ENCODE assay signal across 31 mouse cellular contexts in the genomic region with DNA sequence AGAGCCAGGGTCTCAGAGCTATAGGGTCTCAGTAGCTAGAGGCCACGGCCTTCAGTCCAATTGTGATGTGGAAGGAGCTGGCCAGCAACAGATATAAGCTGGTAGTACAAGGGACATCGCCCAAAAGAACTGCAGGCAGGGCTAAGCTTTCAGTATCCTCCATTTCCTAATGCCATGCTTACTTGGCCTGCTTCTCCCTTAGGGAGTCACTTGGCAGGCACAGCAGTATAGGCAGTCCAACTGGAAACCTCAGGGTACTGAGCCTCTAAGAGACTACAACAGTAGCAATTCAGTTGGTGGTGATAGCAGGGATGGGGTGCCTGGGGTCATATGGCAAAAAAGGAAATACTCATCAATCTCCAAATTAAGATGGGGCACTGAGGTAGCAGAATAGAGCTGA. TPM values are rescaled to one million over a fixed set of nuclear protein-coding genes. Genes with fewer than 3 reads are reported as not detected.
DNase-seq lines count a peak whose midpoint lies in the region; ATAC-seq and TF ChIP-seq lines count a peak whose summit lies in the region.
"Had no signal": no experiment of that assay in that cellular context is flagged by ENCODE, and none has a peak within 500 bp of the region (broad histone marks: within the 10 kb centered on the region; RNA-seq: fewer than 3 reads in every experiment).

No protein-coding gene starts in this region.

- intact Hi-C loops in gastrocnemius, adult 2 months (cut with DNase I): no loop called here
- intact Hi-C loops in heart, postnatal 25 days (cut with DNase I): no loop called here

- WGBS in heart, postnatal 0 days: 63% methylated on average over 2 of the region's 2 CpGs
- WGBS in lung, embryonic 16.5 days: 76% methylated on average over 2 of the region's 2 CpGs
- WGBS in lung, adult 2 months: 63% methylated on average over 2 of the region's 2 CpGs

- no peak overlapping the region for H3K4me3 ChIP-seq in gastrocnemius, adult 2 months
- no peak overlapping the region for H3K4me3 ChIP-seq in heart, postnatal 0 days (ENCODE audit: low read depth, low read length)
- no peak overlapping the region for H3K4me3 ChIP-seq in lung, embryonic 16.5 days (ENCODE audit: low read length)
- no peak overlapping the region for H3K4me3 ChIP-seq in lung, adult 2 months (replicated peaks; ENCODE audit: extremely low read depth, low read depth, low read length)
- H3K4me3 ChIP-seq: embryonic facial prominence, embryonic 13.5 days; erythroblast, embryonic 14.5 days; heart, embryonic 10.5 days; neural tube, embryonic 15.5 days; stomach, embryonic 15.5 days had no signal

- no peak overlapping the region for H3K4me2 ChIP-seq in heart, postnatal 0 days (ENCODE audit: low read depth, low read length)
- H3K4me2 ChIP-seq in lung, embryonic 16.5 days (ENCODE audit: low read depth, low read length): no peak overlapping the region
- H3K4me2 ChIP-seq: embryonic facial prominence, embryonic 13.5 days; hindbrain, embryonic 14.5 days; lung, embryonic 14.5 days; neural tube, embryonic 15.5 days; stomach, embryonic 15.5 days had no signal

- no peak for ATAC-seq in heart, postnatal 0 days (ENCODE audit: insufficient read depth, low read depth)
- no peak for ATAC-seq in lung, embryonic 16.5 days (ENCODE audit: low read depth)
- ATAC-seq: forebrain, embryonic 16.5 days; intestine, postnatal 0 days had no signal

- no peak for TF ChIP-seq EP300 in heart, postnatal 0 days (IDR thresholded peaks at IDR 0.05; ENCODE audit: low read depth)

- no peak overlapping the region for H3K9ac ChIP-seq in heart, postnatal 0 days (replicated peaks; ENCODE audit: low read depth, low read length)
- H3K9ac ChIP-seq in lung, embryonic 16.5 days (ENCODE audit: low read length): no peak overlapping the region
- H3K9ac ChIP-seq: embryonic facial prominence, embryonic 13.5 days; hindbrain, embryonic 14.5 days; liver, embryonic 14.5 days; lung, embryonic 14.5 days; neural tube, embryonic 15.5 days; stomach, embryonic 15.5 days had no signal

- no peaks in the 10 kb centered on the region for H3K36me3 ChIP-seq in heart, postnatal 0 days (replicated peaks; ENCODE audit: control insufficient read depth, insufficient read depth, low read length)
- no peaks in the 10 kb centered on the region for H3K36me3 ChIP-seq in lung, embryonic 16.5 days (ENCODE audit: control insufficient read depth, insufficient read depth, low read length)
- H3K36me3 ChIP-seq: embryonic facial prominence, embryonic 13.5 days; heart, embryonic 10.5 days; neural tube, embryonic 15.5 days; stomach, embryonic 15.5 days had no signal

- no peak for TF ChIP-seq POLR2A in lung, adult 2 months (IDR thresholded peaks at IDR 0.05; ENCODE audit: borderline replicate concordance, extremely low read depth, low read depth, low read length)

- DNase-seq in gastrocnemius, adult 2 months: no peak
- no peak for DNase-seq in gastrocnemius, adult 8-10 months (ENCODE audit: low spot score in 2 of 2)
- DNase-seq in heart, postnatal 0 days (ENCODE audit: low spot score): no peak
- no peak for DNase-seq in heart, postnatal 25 days (ENCODE audit: low spot score)
- no peak for DNase-seq in lung, adult 2 months
- no peak for DNase-seq in spleen, adult 18-20 months
- DNase-seq: adrenal gland, adult 2 months; cerebellum, adult 11-12 months; cerebellum, postnatal 10 days; gastrocnemius, postnatal 10 days; layer of hippocampus, postnatal 36 days; left cerebral cortex, postnatal 4 days; lung, embryonic 14.5 days; midbrain, embryonic 14.5 days; retina, postnatal 1 day; right cerebral cortex, postnatal 14 days had no signal

- H3K27ac ChIP-seq in gastrocnemius, adult 2 months: peak overlapping the region; percentile 58; the same call in 1 of the 2 replicates
- peak overlapping the region; percentile 53; the same call in 1 of the 2 replicates for H3K27ac ChIP-seq in heart, postnatal 0 days (ENCODE audit: low read depth)
- H3K27ac ChIP-seq in lung, embryonic 16.5 days (ENCODE audit: low read length): peak overlapping the region; percentile 77
- H3K27ac ChIP-seq: hindbrain, embryonic 14.5 days; liver, embryonic 14.5 days; neural tube, embryonic 15.5 days had no signal

- TF ChIP-seq CTCF in gastrocnemius, adult 2 months (IDR thresholded peaks at IDR 0.05): no peak
- TF ChIP-seq CTCF in heart, postnatal 0 days (IDR thresholded peaks at IDR 0.05; ENCODE audit: low read depth): no peak
- TF ChIP-seq CTCF in lung, adult 2 months (IDR thresholded peaks at IDR 0.05; ENCODE audit: insufficient read depth, low read length): no peak

- H3K9me3 ChIP-seq in heart, postnatal 0 days (replicated peaks; ENCODE audit: control insufficient read depth, low read length): no peaks in the 10 kb centered on the region
- no peaks in the 10 kb centered on the region for H3K9me3 ChIP-seq in lung, embryonic 16.5 days (ENCODE audit: control insufficient read depth, low read length)
- H3K9me3 ChIP-seq: embryonic facial prominence, embryonic 13.5 days; heart, embryonic 10.5 days; neural tube, embryonic 15.5 days; stomach, embryonic 15.5 days had no signal

- no peaks in the 10 kb centered on the region for H3K27me3 ChIP-seq in heart, postnatal 0 days (ENCODE audit: control insufficient read depth, insufficient read depth, low read length)
- no peaks in the 10 kb centered on the region for H3K27me3 ChIP-seq in lung, embryonic 16.5 days (ENCODE audit: control insufficient read depth, insufficient read depth, low read depth, low read length)
- H3K27me3 ChIP-seq: neural tube, embryonic 15.5 days; stomach, embryonic 15.5 days had no signal

- no peaks in the 10 kb centered on the region for H3K4me1 ChIP-seq in heart, postnatal 0 days (ENCODE audit: control insufficient read depth, insufficient read depth)
- H3K4me1 ChIP-seq in lung, embryonic 16.5 days (replicated peaks; ENCODE audit: control insufficient read depth, insufficient read depth, low read length): peaks cover 32% of the 10 kb centered on the region
- H3K4me1 ChIP-seq in lung, adult 2 months (ENCODE audit: control insufficient read depth, insufficient read depth, low read length): peaks cover 16% of the 10 kb centered on the region
- H3K4me1 ChIP-seq: neural tube, embryonic 15.5 days; stomach, embryonic 15.5 days had no signal

RNA-seq across cellular contexts. Expression of gene Bgn, which starts 5.9 kb away (rescaled TPM):
- total RNA-seq in gastrocnemius, adult 2 months (2021): 10 to 100 TPM; 37.5 to 70.6 TPM
- total RNA-seq in gastrocnemius, adult 8-10 months (2022): 10 to 100 TPM; 19.5 to 43.0 (median 27.5) TPM
- total RNA-seq in heart, postnatal 0 days (2014; rRNA removed; ENCODE audit: low replicate concordance): 198 and 304 TPM in 2 replicates
- polyA plus RNA-seq in heart, postnatal 0 days (2015; fragmentation: Nextera tagmentation; extraction: Ambion mirVana): 61.6 and 64.1 TPM in 2 replicates
- 100 to 1,000 TPM; 213 to 224 TPM for total RNA-seq in heart, postnatal 25 days (2021)
- 206 and 225 TPM in 2 replicates for polyA plus RNA-seq in lung, embryonic 16.5 days (2015; fragmentation: Nextera tagmentation; extraction: Ambion mirVana)
- polyA plus RNA-seq in lung, adult 2 months (2012; rRNA removed): 656 and 780 TPM in 2 replicates
- total RNA-seq: MEL; monocyte, adult 5-6 weeks had no signal

RNA-seq across cellular contexts. Expression of gene Haus7, which starts 18.7 kb away (rescaled TPM):
- total RNA-seq in gastrocnemius, adult 2 months (2021): 10 to 100 TPM in 1 of 2 experiments, 1 to 10 TPM in 1; 9.3 to 10.7 TPM
- total RNA-seq in gastrocnemius, adult 8-10 months (2022): 10 to 100 TPM in 3 of 4 experiments, 1 to 10 TPM in 1; 9.3 to 13.2 (median 12.2) TPM
- 15.6 and 23.2 TPM in 2 replicates for total RNA-seq in heart, postnatal 0 days (2014; rRNA removed; ENCODE audit: low replicate concordance)
- 33.3 and 34.7 TPM in 2 replicates for polyA plus RNA-seq in heart, postnatal 0 days (2015; fragmentation: Nextera tagmentation; extraction: Ambion mirVana)
- total RNA-seq in heart, postnatal 25 days (2021): 1 to 10 TPM; 4.8 to 6.2 TPM
- polyA plus RNA-seq in lung, embryonic 16.5 days (2015; fragmentation: Nextera tagmentation; extraction: Ambion mirVana): 54.2 and 54.4 TPM in 2 replicates
- polyA plus RNA-seq in lung, adult 2 months (2012; rRNA removed): 9.2 and 14.1 TPM in 2 replicates

RNA-seq across cellular contexts. Expression of gene Atp2b3, which starts 25.4 kb away (rescaled TPM):
- total RNA-seq in gastrocnemius, adult 2 months (2021): 10 to 100 TPM; 10.1 to 12.7 TPM
- total RNA-seq in gastrocnemius, adult 8-10 months (2022): 10 to 100 TPM; 10.7 to 14.4 (median 11.3) TPM
- 0.53 and 1.1 TPM in 2 replicates for total RNA-seq in heart, postnatal 0 days (2014; rRNA removed; ENCODE audit: low replicate concordance)
- polyA plus RNA-seq in heart, postnatal 0 days (2015; fragmentation: Nextera tagmentation; extraction: Ambion mirVana): 0.14 and 0.20 TPM in 2 replicates
- under 1 TPM in 1 of 2 experiments, not detected in 1; 0.08 TPM for total RNA-seq in heart, postnatal 25 days (2021)
- polyA plus RNA-seq in lung, embryonic 16.5 days (2015; fragmentation: Nextera tagmentation; extraction: Ambion mirVana): 0.11 TPM in 1 of 2 replicates, not detected in the other
- 0.04 TPM in 1 of 2 replicates, not detected in the other for polyA plus RNA-seq in lung, adult 2 months (2012; rRNA removed)
- total RNA-seq: common myeloid progenitor, adult 5-6 weeks; hematopoietic stem cell, adult 5-6 weeks; MEL; monocyte, adult 5-6 weeks had no signal
- polyA plus RNA-seq: erythroblast, embryonic 14.5 days; liver, embryonic 14.5 days; lung, embryonic 14.5 days had no signal

RNA-seq across cellular contexts. Expression of gene Trex2, which starts 42.4 kb away (rescaled TPM):
- not detected for total RNA-seq in gastrocnemius, adult 2 months (2021)
- not detected for total RNA-seq in gastrocnemius, adult 8-10 months (2022)
- total RNA-seq in heart, postnatal 0 days (2014; rRNA removed; ENCODE audit: low replicate concordance): not detected in 2 replicates
- not detected in 2 replicates for polyA plus RNA-seq in heart, postnatal 0 days (2015; fragmentation: Nextera tagmentation; extraction: Ambion mirVana)
- not detected for total RNA-seq in heart, postnatal 25 days (2021)
- not detected in 2 replicates for polyA plus RNA-seq in lung, embryonic 16.5 days (2015; fragmentation: Nextera tagmentation; extraction: Ambion mirVana)
- polyA plus RNA-seq in lung, adult 2 months (2012; rRNA removed): 1.1 and 115 TPM in 2 replicates
- total RNA-seq: adrenal gland, adult 2 months; common myeloid progenitor, adult 5-6 weeks; gastrocnemius, postnatal 10 days; hematopoietic stem cell, adult 5-6 weeks; layer of hippocampus, postnatal 36 days; left cerebral cortex, postnatal 4 days; MEL; monocyte, adult 5-6 weeks had no signal
- polyA plus RNA-seq: erythroblast, embryonic 14.5 days; forebrain, embryonic 11.5 days; forebrain, embryonic 16.5 days; heart, embryonic 10.5 days; hindbrain, embryonic 14.5 days; intestine, postnatal 0 days; liver, embryonic 14.5 days; midbrain, embryonic 14.5 days; neural tube, embryonic 15.5 days had no signal
